Mouse (Mus musculus) testis, adult 2 months (tissue): ENCODE measurements around the gene Dnah11. TPM values are rescaled to one million over a fixed set of nuclear protein-coding genes. Genes with fewer than 3 reads are reported as not detected.

Source experiments
- H3K27ac ChIP-seq: fragments of 200-500 bp; 2 replicates; pipeline ENCODE4 v1.5.1; 2012; ENCODE audit warnings: low read depth, low read length; ENCODE audit not compliant: control insufficient read depth, insufficient read depth
- H3K27me3 ChIP-seq: fragments of 200-500 bp; 2 replicates; pipeline ENCODE4 v1.6.1; 2012; ENCODE audit warnings: mild to moderate bottlenecking, low read length, moderate library complexity; ENCODE audit not compliant: control insufficient read depth, insufficient read depth
- H3K36me3 ChIP-seq: fragments of 200-500 bp; 2 replicates; pipeline ENCODE4 v1.6.1; 2012; ENCODE audit warnings: mild to moderate bottlenecking, low read length; ENCODE audit not compliant: control insufficient read depth, insufficient read depth
- H3K4me1 ChIP-seq: fragments of 200-500 bp; 2 replicates; pipeline ENCODE4 v1.6.1; 2012; ENCODE audit warnings: low read length; ENCODE audit not compliant: control insufficient read depth, insufficient read depth
- H3K4me3 ChIP-seq: fragments of 200-500 bp; 2 replicates; pipeline ENCODE4 v1.5.1; 2012; ENCODE audit warnings: low read depth, mild to moderate bottlenecking, low read length, moderate library complexity, mixed read lengths; ENCODE audit not compliant: control insufficient read depth
- CTCF ChIP-seq: fragments of 200-500 bp; IDR thresholded peaks from 2 replicates; pipeline ENCODE4 v1.5.1; 2012; ENCODE audit warnings: low read depth, mild to moderate bottlenecking, inconsistent platforms, low read length, moderate library complexity; ENCODE audit not compliant: control insufficient read depth, insufficient read depth, insufficient replicate concordance
- POLR2A ChIP-seq: fragments of 200-500 bp; IDR thresholded peaks from 2 replicates; pipeline ENCODE4 v1.6.1; 2012; ENCODE audit warnings: low read depth, mild to moderate bottlenecking, inconsistent platforms, low read length, moderate library complexity; ENCODE audit not compliant: control insufficient read depth
- polyA plus RNA-seq: library from polyadenylated mRNA; depleted of rRNA; stranded (reverse); fragments of >200 nt; gene quantifications from 2 replicates; pipeline ENCODE4 v1.2.3, GENCODE M21; 2012; rRNA removed

Gene Dnah11
- 0.22 and 0.87 TPM in 2 replicates for polyA plus RNA-seq

- no peaks in the 10 kb centered on the region for H3K36me3 ChIP-seq
- no peak within 1 kb of the TSS for H3K27ac ChIP-seq
- peaks cover 4% of the 10 kb centered on the region for H3K4me1 ChIP-seq
- TF ChIP-seq CTCF: no peak
- no peak for TF ChIP-seq POLR2A
- H3K27me3 ChIP-seq: no peaks in the 10 kb centered on the region
- peak within 1 kb of the TSS; percentile 77 for H3K4me3 ChIP-seq
Observed at GRCm38 (mm10) chr12:118198386-118199093, at the start of gene Dnah11. Gene Dnah11 (minus strand): TSS chr12:118199043.

- H3K4me3 ChIP-seq: no peak overlapping the region
- TF ChIP-seq POLR2A: no peak
- TF ChIP-seq CTCF: no peak
- H3K36me3 ChIP-seq: no peaks in the 10 kb centered on the region
- H3K27ac ChIP-seq: no peak overlapping the region
- no peaks in the 10 kb centered on the region for H3K27me3 ChIP-seq
- H3K4me1 ChIP-seq: no peaks in the 10 kb centered on the region
Observed at GRCm38 (mm10) chr12:118221182-118221581, 22.3 kb upstream of the Dnah11 start.

GRCm38 (mm10) chr12:118220062-118220461 lies 21.2 kb upstream of the Dnah11 start:
- no peak overlapping the region for H3K27ac ChIP-seq
- H3K27me3 ChIP-seq: no peaks in the 10 kb centered on the region
- no peaks in the 10 kb centered on the region for H3K36me3 ChIP-seq
- TF ChIP-seq POLR2A: no peak
- H3K4me1 ChIP-seq: no peaks in the 10 kb centered on the region
- H3K4me3 ChIP-seq: no peak overlapping the region

GRCm38 (mm10) chr12:118212163-118212562 lies 13.3 kb upstream of the Dnah11 start:
- TF ChIP-seq POLR2A (no peak), CTCF (no peak)
- no peaks in the 10 kb centered on the region for H3K36me3 ChIP-seq
- no peaks in the 10 kb centered on the region for H3K4me1 ChIP-seq
- no peaks in the 10 kb centered on the region for H3K27me3 ChIP-seq
- no peak overlapping the region for H3K27ac ChIP-seq
- H3K4me3 ChIP-seq: no peak overlapping the region

- Histone ChIP-seq H3K4me1 (peaks cover 4% of the 10 kb centered on the region), H3K4me3 (no peak overlapping the region), H3K27me3 (no peaks in the 10 kb centered on the region), H3K27ac (no peak overlapping the region), H3K36me3 (no peaks in the 10 kb centered on the region)
- TF ChIP-seq POLR2A: no peak
- TF ChIP-seq CTCF: no peak
Observed at GRCm38 (mm10) chr12:118196583-118196982, 2.3 kb downstream of the Dnah11 start.

GRCm38 (mm10) chr12:118189535-118189934 lies 9.3 kb downstream of the Dnah11 start:
- Histone ChIP-seq H3K4me1 (no peaks in the 10 kb centered on the region), H3K27me3 (no peaks in the 10 kb centered on the region), H3K27ac (no peak overlapping the region), H3K4me3 (no peak overlapping the region), H3K36me3 (no peaks in the 10 kb centered on the region)
- TF ChIP-seq POLR2A (no peak), CTCF (no peak)

- Histone ChIP-seq H3K4me3 (no peak overlapping the region), H3K4me1 (no peaks in the 10 kb centered on the region), H3K27me3 (no peaks in the 10 kb centered on the region), H3K36me3 (no peaks in the 10 kb centered on the region), H3K27ac (no peak overlapping the region)
- TF ChIP-seq CTCF (no peak), POLR2A (no peak)
Observed at GRCm38 (mm10) chr12:118187663-118188062, 11.2 kb downstream of the Dnah11 start.

- no peak for TF ChIP-seq CTCF
- no peak for TF ChIP-seq POLR2A
- Histone ChIP-seq H3K4me1 (no peaks in the 10 kb centered on the region), H3K4me3 (no peak overlapping the region), H3K36me3 (no peaks in the 10 kb centered on the region), H3K27ac (no peak overlapping the region), H3K27me3 (no peaks in the 10 kb centered on the region)
Observed at GRCm38 (mm10) chr12:118186881-118187489, 11.9 kb downstream of the Dnah11 start.
